Mouse (Mus musculus): ENCODE results near the gene St7.

Gene St7

DNA sequence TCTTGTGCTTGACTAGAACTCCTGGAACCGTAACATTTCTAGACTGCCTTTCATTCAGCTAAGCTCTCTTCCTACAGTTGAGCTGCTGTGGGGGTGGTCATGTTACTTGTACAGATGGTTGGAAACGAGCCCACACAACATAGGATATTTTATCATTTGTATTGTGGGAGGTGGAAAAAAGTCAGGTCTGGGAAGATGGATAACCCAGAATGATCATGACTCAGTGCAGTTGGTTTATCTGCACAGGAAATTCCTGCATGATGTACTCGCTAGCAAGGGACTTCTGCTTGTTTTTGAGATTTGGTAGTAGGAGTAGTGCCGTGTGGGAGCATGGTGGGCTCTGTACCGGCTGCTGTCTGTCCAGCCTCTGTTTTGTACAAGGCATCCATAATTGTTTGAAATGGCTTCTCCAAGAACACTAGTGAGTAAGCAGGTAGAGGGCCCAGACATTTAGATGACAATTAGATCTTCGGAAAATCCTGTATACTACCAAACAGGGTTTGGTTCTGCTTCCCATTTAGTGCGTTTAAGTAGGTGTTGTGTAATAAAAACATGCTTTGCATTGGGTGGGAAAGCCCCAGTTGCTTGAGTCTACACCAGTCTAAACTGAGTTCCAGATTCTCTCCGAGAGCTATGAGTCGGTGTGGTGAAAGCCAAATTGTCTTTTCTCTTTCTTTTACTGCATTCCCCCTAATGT, 71.4 kb downstream of the St7 start:
- DNase-seq (ENCODE audit: low spot score) = no peak

DNA sequence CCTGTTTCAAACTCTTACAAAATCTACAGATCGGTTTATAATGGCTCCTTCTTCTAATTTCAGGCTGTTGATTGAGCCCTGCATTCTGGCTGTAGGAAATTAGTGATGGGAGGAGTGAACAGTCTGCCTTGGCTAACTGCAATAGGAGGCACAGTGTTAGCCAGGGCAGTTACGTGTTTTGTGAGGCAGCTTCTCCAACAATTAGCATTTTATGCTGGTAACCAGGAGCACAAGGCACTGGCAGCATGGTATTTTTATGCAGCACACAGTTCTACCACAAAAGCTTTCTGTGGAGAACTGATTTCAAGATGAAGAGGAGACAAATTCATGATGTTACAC, 71.9 kb downstream of the St7 start:
- DNase-seq (ENCODE audit: low spot score) = no peak

DNA sequence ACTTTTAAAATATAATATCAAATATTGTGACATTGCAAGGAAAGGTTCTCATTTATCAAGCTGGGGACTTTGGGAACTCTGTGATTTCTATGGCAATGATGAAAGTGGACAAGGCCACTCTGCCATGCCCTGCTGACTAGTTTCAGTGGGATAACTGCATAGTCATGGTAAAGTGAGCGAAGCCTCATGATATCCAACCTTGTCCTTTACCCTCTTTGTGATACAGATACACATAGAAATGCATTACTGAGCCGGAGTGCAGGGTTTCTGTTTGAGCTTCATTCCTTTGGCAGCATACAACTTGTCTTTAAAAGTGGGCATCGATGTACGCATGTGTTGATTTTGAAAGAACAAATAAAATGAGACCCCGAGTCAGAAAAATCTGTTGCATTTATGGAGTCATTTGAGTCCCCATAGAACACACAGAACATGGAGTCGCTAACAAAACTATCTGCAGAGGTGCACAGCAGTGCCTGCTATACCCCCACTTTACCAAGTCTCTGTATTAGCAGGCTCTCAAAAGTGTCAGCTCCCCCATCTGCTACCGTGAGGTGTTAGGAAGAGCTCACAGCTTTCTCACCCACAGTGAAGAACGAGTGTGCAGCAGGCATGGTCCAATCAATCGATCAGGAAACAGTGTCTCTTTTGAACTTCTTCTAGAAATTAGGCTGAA, 77.4 kb downstream of the St7 start:
- no peak for DNase-seq (ENCODE audit: low spot score)

DNA sequence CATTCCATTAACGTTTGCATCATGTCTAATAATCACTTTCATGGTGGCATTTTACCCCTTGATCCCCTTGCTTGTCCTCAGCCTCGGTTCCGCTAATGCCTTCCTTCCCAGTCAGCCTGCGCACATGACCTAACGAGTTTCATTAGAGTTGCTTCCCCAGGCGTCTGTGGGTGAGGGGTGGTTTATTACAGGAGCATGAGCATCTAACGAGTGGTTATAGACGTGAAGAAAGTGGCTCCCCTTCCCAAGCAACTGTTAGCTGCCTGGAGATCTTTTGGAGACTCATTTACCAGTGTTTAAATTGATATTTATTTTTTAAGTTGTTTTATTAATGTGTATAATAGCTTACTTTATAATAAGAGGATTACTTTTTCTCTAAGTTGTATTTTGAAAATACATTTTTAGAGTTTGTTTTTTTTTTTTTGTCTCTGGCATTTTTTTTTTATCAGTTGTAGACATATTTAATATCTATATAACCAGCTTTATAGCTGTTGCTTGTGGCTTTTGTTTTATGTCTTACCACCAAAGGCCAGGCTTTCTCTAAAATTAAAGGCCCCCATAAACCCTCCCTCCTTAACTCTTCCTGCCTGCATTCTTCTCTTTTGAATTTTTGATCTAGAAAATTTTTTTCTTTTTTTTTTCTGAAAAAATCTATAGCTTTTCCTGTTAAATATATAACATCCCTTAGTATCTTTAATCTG, 78.1 kb downstream of the St7 start:
- peak; percentile 37 for DNase-seq (ENCODE audit: low spot score)

DNA sequence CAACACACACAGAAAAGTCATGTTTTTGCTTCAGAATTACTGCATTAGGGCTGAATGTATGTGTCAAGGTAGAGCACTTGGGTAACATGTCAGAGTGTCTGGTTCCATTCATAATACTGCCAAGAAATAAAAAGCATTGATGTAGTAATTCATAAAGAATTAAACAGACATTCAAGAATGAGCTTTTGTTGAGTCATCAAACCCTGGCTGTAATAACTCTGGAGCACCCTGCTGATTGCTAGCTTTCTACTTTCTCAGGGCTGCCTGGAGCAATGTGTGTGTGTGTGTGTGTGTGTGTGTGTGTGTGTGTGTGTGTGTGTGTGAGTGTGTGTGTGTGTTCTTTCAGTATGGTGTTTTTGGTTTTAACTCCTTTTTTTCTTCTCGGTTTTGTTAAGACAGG, 78.7 kb downstream of the St7 start:
- DNase-seq (ENCODE audit: low spot score) = no peak

DNA sequence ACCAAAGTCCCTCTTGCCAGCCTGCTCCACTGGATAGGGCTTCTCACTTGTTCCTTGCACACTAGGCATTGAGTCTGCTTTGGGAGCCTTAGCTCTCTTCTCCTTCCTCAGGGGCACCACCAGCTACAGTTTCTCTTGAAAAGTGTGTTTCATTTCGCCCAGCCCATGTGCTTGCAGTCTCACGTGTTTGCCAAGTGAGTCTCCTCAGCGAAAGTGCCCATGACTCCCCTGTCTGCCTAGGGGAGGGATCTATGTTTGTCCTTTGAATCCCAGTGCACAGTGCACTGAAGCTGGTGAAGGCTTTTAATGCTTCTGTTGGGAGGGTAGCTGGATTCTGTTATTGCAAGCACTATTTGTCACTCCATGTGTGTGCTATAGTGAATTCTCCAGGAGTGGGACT, 79.8 kb downstream of the St7 start:
- DNase-seq (ENCODE audit: low spot score) = no peak

DNA sequence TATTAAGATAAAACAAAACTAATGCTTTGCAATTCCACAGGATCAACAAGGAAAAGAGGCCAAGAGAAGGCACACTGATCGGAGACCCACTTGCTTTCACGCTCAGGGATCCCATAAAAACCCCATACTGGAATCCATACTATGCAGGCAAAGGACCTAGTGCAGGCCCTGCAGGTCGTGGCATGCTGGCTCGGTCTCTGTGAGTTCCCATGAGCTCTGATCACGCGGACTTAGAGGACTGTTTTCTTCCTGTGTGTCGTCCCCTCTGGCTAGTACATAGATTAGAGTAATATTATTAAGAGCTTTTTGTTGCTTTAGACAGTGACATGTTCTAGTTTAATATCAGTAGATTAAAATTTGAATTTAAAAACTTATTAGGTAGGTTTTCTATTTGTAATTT, 83.3 kb downstream of the St7 start:
- DNase-seq (ENCODE audit: low spot score) = no peak

DNA sequence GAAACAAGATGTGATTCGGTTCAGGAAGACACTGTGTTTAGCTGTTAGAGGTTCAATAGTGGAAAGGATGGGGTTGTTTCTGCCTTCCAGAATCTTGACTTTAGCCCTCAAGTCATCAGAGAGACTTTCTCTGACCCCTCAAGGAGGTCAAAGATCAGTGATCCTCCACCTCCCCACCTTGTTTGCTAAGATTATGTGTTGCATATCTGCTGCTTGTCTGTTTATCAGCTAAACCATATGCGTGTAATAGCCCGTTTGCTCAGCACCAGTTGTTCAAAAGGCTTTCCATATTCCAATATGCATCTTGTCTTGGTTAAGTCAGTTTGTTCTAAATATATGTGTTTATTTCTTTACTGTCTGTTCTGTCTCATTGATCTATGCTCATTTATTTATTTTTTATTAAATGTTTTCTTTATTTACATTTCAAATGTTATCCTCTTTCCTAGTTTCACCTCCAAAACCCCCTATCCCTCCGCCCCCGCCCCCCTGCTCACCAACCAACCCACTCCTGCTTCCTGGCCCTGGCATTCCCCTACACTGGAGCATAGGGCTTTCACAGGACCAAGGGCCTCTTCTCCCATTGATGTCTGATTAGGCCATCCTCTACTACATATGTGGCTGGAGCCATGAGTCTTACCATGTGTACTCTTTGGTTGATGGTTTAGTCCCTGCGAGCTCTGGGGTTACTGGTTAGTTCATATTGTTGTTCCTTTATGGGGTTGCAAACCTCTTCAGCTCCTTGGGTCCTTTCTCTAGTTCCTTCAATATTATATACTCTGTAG, 84.5 kb downstream of the St7 start:
- DNase-seq (ENCODE audit: low spot score) = no peak

DNA sequence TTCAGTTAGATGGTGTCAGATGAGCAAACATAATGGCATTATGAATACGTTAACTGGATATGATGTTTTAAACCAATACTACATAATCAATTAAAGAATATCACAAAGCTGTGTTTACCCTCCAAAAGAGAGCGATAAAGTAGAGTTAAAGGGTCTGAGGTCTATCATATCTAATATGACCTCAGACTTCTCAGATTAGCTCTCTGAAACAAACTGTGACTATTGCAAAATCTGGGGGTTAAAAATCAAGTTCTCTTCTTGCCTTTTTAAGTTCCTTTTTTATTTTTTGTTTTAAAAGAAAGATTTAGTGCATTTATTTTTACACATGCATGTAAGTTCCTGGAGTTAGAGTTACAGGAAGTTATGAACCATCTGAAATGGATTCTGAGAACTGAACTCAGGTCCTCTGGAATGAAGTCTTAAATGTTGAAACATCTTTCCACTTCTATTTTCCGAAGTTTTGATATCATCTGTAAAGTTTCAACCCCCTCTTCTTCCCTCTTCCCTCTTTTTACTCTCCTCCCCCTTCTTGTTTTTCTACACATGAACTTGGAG, 86.0 kb downstream of the St7 start:
- DNase-seq (ENCODE audit: low spot score) = no peak

DNA sequence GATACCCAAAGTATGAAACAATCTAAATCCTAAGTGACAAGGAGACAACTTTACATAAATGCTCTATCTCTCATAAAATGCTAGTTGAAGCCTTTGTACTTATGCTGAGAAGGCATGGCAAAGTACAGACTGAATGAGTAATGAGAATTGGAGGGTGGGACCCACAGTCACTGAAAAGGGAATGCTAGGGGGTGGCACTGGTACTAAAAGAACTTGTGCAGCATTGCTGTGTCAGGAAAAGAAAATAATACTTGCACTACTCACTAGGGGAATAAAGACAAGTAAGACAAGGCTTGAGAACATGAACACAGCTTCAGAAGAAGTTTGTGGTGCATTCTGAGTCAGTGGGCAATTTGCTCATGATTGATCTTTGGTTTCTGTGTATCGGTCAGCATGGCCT, 90.8 kb downstream of the St7 start:
- no peak for DNase-seq (ENCODE audit: low spot score)

DNA sequence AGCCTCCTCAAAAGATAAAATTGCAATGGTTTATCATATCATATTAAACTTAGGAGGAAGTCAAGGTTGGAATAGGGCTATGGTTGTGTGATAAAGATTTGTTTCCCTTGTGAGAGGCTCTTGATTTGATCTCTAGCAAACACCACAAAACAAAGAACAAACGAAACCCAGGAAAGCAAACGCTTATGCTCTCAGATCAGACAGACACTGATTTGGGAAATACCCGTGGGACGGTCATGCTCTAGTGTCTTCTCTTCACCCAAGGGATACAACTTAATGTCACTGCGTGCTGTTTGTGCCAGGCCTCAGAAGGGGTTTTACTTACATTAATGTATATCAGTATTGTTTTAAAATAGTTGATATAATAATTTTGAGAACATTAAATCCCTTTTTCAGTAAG, 91.8 kb downstream of the St7 start:
- no peak for DNase-seq (ENCODE audit: low spot score)

DNA sequence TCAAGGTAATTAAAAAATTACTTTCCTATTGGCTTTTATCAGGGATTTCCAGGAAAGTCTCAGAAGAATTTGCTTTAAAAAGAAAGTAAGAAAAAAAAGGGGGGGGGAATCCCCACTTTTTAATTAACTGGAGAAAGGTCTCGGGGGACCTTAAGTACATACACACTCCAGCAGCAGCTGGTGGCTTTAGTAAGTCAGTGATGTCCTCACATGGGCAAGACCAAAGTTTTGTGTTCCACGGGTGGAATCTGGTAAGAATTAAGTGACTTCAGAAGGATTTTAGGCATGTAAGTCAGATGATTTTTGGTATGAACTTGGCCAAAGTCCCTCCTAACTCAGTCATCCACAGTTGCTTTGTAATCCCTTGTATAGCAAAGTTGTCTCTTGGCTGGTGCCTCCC, 92.5 kb downstream of the St7 start:
- DNase-seq (ENCODE audit: low spot score) = no peak

DNA sequence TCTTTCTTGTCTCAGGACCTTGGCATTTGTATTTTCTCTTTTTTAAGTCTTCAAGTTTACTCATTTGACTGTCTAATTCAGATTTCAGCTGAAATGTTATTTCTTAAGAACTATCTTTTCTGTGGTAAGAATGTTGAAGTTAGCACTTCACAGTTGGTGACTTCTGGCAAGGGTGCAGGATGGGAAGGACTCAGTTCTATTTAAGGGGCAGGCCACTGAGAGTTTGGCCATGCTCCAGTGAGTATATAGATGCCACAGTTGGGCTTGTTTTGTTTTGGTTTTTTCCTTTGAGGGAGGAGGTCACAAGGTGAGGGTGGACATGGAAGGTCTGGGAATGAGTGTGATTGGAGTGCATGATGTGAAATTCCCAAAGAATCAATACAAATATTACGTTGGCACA, 95.1 kb downstream of the St7 start:
- no peak for DNase-seq (ENCODE audit: low spot score)

DNA sequence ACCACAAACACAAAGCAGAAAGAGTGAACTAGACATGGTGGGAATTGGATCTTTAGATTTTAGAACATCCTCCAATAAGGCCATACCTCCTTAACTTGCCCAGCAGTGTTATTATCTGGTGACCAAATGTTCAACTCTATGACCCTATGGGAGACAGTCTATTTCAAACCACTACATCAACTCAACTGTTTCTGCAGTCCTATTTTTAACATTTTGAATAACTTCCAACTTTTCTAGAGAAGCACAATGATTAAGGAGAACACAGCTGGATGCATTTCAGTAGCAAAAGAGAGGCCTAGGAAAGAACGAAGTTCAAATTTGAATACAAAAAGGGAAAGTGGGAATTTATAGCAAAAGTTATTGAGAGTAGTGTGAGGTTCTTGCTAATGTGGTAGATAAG, 97.5 kb downstream of the St7 start:
- no peak for DNase-seq (ENCODE audit: low spot score)

DNA sequence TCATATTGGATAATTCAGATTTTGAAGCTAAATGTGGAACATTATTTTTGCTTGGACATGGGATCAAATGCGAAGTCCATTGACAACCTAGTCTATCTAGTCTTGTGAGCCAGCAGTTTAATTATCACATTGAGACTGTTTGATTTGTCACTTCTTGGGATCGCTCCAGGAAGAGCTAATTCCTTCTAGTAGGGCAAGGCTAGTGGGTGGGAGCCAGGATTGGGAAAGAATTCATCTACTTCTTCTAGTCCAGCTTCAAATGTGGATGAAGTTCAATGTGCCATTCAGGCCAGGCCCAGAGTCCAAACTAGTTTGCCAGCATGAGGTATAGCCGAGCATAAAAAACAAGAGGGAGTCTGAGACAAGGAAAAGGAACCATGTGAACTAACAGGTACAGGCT, 100.7 kb downstream of the St7 start:
- DNase-seq (ENCODE audit: low spot score) = no peak

DNA sequence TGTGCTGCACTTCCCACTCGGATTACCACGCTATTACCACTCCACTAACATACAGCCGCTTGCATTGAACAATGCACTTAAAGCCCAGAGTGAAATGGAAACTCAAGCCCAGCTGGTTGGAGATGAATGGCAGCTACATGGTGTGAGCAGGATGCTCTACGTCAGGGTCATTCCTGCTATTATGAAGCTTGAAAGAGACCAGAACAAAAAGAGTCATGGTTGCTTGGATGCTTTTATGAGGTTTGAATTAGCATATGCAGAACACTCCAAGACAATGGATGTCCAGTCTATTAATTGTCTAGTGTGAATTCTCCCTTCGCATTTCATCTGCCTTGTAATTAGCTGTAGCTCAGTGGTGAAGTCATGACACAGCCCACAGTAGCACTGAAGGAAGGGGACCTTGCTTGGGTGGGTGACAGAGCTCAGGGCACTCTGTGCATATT, 104.6 kb downstream of the St7 start:
- DNase-seq (ENCODE audit: low spot score) = no peak

DNA sequence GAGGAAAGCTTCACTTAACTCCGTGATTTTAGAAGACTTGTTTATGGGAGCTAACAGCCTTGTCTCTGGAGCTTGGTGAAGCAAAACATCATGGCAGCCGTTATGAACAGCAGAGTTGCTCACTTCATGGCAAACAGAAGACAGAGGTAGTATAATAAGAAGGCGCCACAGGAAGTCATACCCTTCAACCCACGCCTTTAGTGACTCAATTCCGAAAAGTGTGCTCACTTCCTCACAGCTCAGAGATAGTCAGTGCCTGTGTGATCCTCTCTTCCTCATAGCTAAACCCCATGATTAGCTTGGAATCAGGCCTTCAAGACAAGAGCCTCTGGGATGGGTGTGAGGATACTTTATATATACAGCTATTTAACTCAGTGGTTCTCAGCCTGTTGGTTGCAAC, 108.0 kb downstream of the St7 start:
- no peak for DNase-seq (ENCODE audit: low spot score)

DNA sequence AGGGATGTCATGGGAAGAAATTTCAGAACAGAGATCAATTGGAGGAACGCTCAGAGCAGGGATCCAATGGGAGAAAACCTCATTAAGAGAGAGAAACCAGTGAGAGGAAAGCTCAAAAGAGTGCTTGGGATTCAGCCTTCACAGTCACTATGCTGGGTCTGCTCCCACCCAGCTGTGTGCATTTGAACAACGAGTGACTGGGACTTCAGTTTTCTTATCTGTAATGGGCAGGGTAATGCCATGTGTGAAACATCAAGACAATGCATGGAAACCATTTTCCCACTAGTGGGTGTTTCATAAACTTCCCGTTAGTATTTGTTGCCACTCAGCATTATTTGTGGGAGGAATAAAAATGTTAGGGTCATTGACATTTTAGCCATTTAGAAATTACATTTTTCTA, 111.7 kb downstream of the St7 start:
- DNase-seq (ENCODE audit: low spot score) = no peak

DNA sequence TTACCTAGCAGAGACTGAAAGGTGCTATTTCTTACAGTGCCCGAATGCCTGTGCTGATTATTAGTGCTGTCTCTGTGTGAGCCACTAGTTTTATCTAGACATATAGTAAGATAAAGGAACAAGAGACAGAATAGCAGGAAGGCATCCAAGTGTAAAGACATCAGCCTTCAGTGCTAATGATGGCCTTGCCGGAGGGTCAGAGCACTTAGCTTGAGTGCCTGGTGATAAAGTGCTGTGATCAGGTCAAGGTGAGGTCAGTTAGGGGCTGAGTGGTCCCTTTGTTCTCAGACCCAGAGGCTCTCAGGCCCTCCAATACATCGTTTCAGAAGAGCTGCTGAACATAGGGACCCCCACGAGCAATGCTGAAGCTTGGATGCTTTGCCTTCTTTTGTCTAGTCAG, 113.8 kb downstream of the St7 start:
- no peak for DNase-seq (ENCODE audit: low spot score)

DNA sequence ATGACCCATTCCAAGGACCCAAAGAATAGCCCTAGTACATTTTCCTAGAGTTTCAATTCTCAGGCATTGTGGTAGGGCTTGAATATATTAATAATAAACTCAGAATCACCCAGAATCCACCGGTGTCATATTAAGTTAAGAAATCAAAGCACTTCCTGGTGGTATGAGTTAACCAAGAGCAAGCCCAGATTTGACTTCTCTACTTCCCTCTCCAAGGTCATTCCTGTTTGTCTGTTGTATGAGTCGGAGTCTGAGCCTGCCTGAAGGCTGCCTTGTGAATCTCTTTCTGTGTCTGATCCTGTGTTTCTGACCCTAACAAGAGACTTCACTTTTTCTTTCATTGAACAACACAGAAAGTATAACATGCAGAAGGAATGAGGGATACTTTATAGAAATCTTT, 118.3 kb downstream of the St7 start:
- no peak for DNase-seq (ENCODE audit: low spot score)

DNA sequence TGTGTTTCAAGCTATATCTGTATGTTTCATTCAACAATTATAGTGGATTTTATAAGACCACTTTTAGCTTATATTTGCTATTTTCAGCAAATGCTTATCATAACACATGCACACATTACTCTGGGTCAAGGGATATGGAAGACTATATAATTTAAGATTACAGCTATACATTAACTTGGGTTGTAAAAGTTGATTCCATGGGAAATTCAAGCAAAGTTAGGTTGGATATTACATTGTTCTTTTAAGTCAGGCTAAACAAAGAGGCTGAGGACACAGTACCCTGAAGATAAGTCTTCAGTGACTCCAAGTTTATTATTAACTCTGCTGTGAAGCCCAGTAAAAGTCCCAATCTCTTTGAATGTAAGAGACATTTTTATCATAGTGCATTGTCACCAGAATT, 118.8 kb downstream of the St7 start:
- no peak for DNase-seq (ENCODE audit: low spot score)

DNA sequence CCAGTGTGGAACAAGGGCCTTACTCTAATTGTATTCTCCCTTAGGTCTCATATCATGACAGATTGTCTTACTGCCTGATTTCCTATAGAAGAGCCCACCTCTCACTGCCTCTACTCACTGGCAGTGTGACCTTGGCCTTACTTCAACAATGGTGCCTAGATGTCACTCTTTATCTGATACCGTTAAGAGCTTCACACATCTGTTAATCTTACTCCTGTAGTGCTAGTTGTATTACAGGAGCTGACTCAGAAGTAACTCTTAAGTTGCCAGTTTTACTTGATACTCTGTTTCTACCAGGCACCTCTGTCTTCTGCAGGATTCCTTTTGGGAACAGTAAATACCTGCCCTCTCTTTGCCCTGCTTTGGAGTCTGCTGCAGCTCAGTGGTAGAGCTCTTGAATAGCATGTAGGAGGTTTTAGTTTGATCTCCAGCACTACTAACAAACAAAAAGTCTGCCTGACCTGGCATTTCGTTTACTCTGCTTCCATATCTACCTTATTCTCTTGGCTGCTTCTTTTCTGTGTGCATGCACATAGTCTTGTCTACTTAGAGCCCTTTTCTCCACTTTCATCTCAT, 121.4 kb downstream of the St7 start:
- no peak for DNase-seq (ENCODE audit: low spot score)
